Mouse (Mus musculus): ENCODE measurements around the gene Rif1.

DNA sequence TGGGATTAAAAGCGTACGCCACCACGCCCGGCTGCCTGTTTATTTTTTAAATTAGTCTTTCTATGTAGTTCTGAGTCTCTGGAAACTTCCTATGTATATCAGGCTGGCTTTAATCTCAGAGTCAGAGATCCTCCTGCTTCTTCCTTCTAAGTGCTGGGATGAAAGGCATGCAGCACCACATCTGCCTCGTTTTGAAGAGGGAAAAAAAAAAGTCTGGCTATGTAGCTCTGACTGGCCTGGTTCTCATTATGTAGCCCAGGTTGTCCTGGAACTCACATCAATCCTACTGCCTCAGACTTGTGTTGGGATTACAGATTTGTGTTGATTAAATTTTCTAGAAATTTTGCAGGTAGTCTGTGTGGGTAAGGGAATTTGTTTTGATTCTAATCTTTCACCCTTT lies 1.8 kb upstream of the Rif1 start:
- TF ChIP-seq CTCF (IDR thresholded peaks at IDR 0.05; ENCODE audit: low read depth) (no peak), EP300 (IDR thresholded peaks at IDR 0.05; ENCODE audit: low read depth) (no peak)

Data from heart, postnatal 0 days (tissue).